In genomic region chr8:123190678-123191077, GRCm38 (mm10) we compare ENCODE assay signal across 8 mouse cellular contexts. TPM values are rescaled to one million over a fixed set of nuclear protein-coding genes. Genes with fewer than 3 reads are reported as not detected.
DNase-seq lines count a peak whose midpoint lies in the region; ATAC-seq lines count a peak whose summit lies in the region.

No protein-coding gene starts in this region.

- no peak for ATAC-seq in midbrain, embryonic 13.5 days

- H3K27me3 ChIP-seq in midbrain, embryonic 10.5 days (ENCODE audit: low read depth, poor library complexity, severe bottlenecking): 0 out of 2 replicates have a peak, but pooled peaks cover 3% of the 10 kb centered on the region
- H3K27me3 ChIP-seq in midbrain, embryonic 13.5 days: no peaks in the 10 kb centered on the region

- peak; percentile 81 for DNase-seq in midbrain, embryonic 10.5 days (ENCODE audit: low spot score)
- DNase-seq in cerebellum, postnatal 4 days (ENCODE audit: low spot score in 2 of 2): peak; percentile 56 to 71
- peak; percentile 68 for DNase-seq in gastrocnemius, postnatal 25 days
- peak; percentile 73 for DNase-seq in kidney, adult 11 months
- peak; percentile 73 to 75 for DNase-seq in left cerebral cortex, postnatal 36 days (ENCODE audit: low spot score in 2 of 2)
- DNase-seq in mesoderm, embryonic 11.5 days (ENCODE audit: low read depth, low spot score): peak; percentile 84
- DNase-seq in spleen, postnatal 4 days (ENCODE audit: low spot score in 2 of 2): peak; percentile 67 to 82

- no peaks in the 10 kb centered on the region for H3K9me3 ChIP-seq in midbrain, embryonic 10.5 days (replicated peaks)
- no peaks in the 10 kb centered on the region for H3K9me3 ChIP-seq in midbrain, embryonic 13.5 days

- no peak overlapping the region for H3K9ac ChIP-seq in midbrain, embryonic 13.5 days (replicated peaks)

- peaks cover 7% of the 10 kb centered on the region for H3K4me1 ChIP-seq in midbrain, embryonic 10.5 days
- no peaks in the 10 kb centered on the region; the same call in 1 of the 2 replicates for H3K4me1 ChIP-seq in midbrain, embryonic 13.5 days (replicated peaks)

- 3% methylated on average over 9 of the region's 9 CpGs for WGBS in midbrain, embryonic 10.5 days
- WGBS in midbrain, embryonic 13.5 days: 3% methylated on average over 9 of the region's 9 CpGs

- no peak overlapping the region; the same call in 1 of the 2 replicates for H3K4me2 ChIP-seq in midbrain, embryonic 13.5 days (replicated peaks)

- peak overlapping the region; percentile 15; the same call in 1 of the 2 replicates for H3K27ac ChIP-seq in midbrain, embryonic 10.5 days (replicated peaks)
- H3K27ac ChIP-seq in midbrain, embryonic 13.5 days: no peak overlapping the region

- no peak overlapping the region for H3K4me3 ChIP-seq in midbrain, embryonic 10.5 days
- H3K4me3 ChIP-seq in midbrain, embryonic 13.5 days (replicated peaks): no peak overlapping the region

- intact Hi-C loops in left cerebral cortex, postnatal 36 days (cut with DNase I): loop anchor here (5.0 to 10.0 kb wide), 2 partner anchors 78 to 356 kb away; no protein-coding TSS in a partner anchor

- H3K36me3 ChIP-seq in midbrain, embryonic 10.5 days: no peaks in the 10 kb centered on the region
- no peaks in the 10 kb centered on the region for H3K36me3 ChIP-seq in midbrain, embryonic 13.5 days

RNA-seq across cellular contexts. Expression of gene Dpep1, which starts 4.6 kb away (rescaled TPM):
- 4.3 and 5.7 TPM in 2 replicates for polyA plus RNA-seq in midbrain, embryonic 10.5 days (2016; fragmentation: Nextera tagmentation; extraction: Ambion mirVana)
- not detected in 2 replicates for polyA plus RNA-seq in midbrain, embryonic 13.5 days (2015; fragmentation: Nextera tagmentation; extraction: Ambion mirVana)
- 10 to 100 TPM; 11.0 to 16.1 TPM for total RNA-seq in gastrocnemius, postnatal 25 days (2021)
- not detected for total RNA-seq in left cerebral cortex, postnatal 36 days (2021)

RNA-seq across cellular contexts. Expression of gene Chmp1a, which starts 21.9 kb away (rescaled TPM):
- polyA plus RNA-seq in midbrain, embryonic 10.5 days (2016; fragmentation: Nextera tagmentation; extraction: Ambion mirVana): 139 and 156 TPM in 2 replicates
- 196 and 212 TPM in 2 replicates for polyA plus RNA-seq in midbrain, embryonic 13.5 days (2015; fragmentation: Nextera tagmentation; extraction: Ambion mirVana)
- total RNA-seq in gastrocnemius, postnatal 25 days (2021): 10 to 100 TPM; 36.7 to 52.8 TPM
- 100 to 1,000 TPM in 1 of 2 experiments, 10 to 100 TPM in 1; 95.8 to 113 TPM for total RNA-seq in left cerebral cortex, postnatal 36 days (2021)

RNA-seq across cellular contexts. Expression of gene Spata33, which starts 22.0 kb away (rescaled TPM):
- polyA plus RNA-seq in midbrain, embryonic 10.5 days (2016; fragmentation: Nextera tagmentation; extraction: Ambion mirVana): 6.1 TPM in 2 replicates
- 6.5 and 7.2 TPM in 2 replicates for polyA plus RNA-seq in midbrain, embryonic 13.5 days (2015; fragmentation: Nextera tagmentation; extraction: Ambion mirVana)
- 1 to 10 TPM in 1 of 2 experiments, under 1 TPM in 1; 0.91 to 1.2 TPM for total RNA-seq in gastrocnemius, postnatal 25 days (2021)
- total RNA-seq in left cerebral cortex, postnatal 36 days (2021): 1 to 10 TPM; 6.4 to 7.5 TPM

RNA-seq across cellular contexts. Expression of gene Sult5a1, which starts 32.6 kb away (rescaled TPM):
- polyA plus RNA-seq in midbrain, embryonic 10.5 days (2016; fragmentation: Nextera tagmentation; extraction: Ambion mirVana): 3.6 and 3.8 TPM in 2 replicates
- 0.77 and 1.0 TPM in 2 replicates for polyA plus RNA-seq in midbrain, embryonic 13.5 days (2015; fragmentation: Nextera tagmentation; extraction: Ambion mirVana)
- total RNA-seq in gastrocnemius, postnatal 25 days (2021): 1 to 10 TPM; 1.4 to 1.8 TPM
- total RNA-seq in left cerebral cortex, postnatal 36 days (2021): not detected

RNA-seq across cellular contexts. Expression of gene Cdk10, which starts 34.0 kb away (rescaled TPM):
- polyA plus RNA-seq in midbrain, embryonic 10.5 days (2016; fragmentation: Nextera tagmentation; extraction: Ambion mirVana): 41.4 and 42.0 TPM in 2 replicates
- polyA plus RNA-seq in midbrain, embryonic 13.5 days (2015; fragmentation: Nextera tagmentation; extraction: Ambion mirVana): 48.3 and 48.7 TPM in 2 replicates
- total RNA-seq in gastrocnemius, postnatal 25 days (2021): 10 to 100 TPM; 10.1 to 12.0 TPM
- total RNA-seq in left cerebral cortex, postnatal 36 days (2021): 100 to 1,000 TPM in 1 of 2 experiments, 10 to 100 TPM in 1; 76.8 to 101 TPM

Comparison
In these comparisons a context has a peak if more than half of its experiments do, and no peak if none do; other contexts are left out.
1. RNA of gene Dpep1, which starts 4.6 kb away (total RNA-seq): 11.0 to 16.1 TPM in gastrocnemius, postnatal 25 days; not detected in left cerebral cortex, postnatal 36 days; every median in the first group is over 10 times any median in the second.
2. Peak in every context shown above with its lines, with median percentiles within 50 percentile points of each other: DNase-seq.